Mouse (Mus musculus) testis, postnatal 14 days (tissue): ENCODE data around the gene Clec4b1.
"Not testable (repeated sequence)": the region's sequence is repeated elsewhere in the genome, so short reads cannot be mapped to it uniquely, and the experiment has no call there.

ENCODE experiments used
- DNase-seq: peaks from one replicate; pipeline ENCODE4 v3.0.0; 2021; ENCODE audit warnings: low spot score

The Clec4b1 gene

GRCm38 (mm10) chr6:123049742-123050372 lies at the start of gene Clec4b1:
TSS of gene Clec4b1 (plus strand) at chr6:123049962.
- DNase-seq, result no peak

- not testable (repeated sequence) for DNase-seq
Measured at GRCm38 (mm10) chr6:123004696-123005095, 45.1 kb upstream of the Clec4b1 start.

- no peak for DNase-seq
Measured at GRCm38 (mm10) chr6:123005591-123005990, 44.2 kb upstream of the Clec4b1 start.

- no peak for DNase-seq
Measured at GRCm38 (mm10) chr6:123095125-123095843, 45.5 kb downstream of the Clec4b1 start.

- not testable (repeated sequence) for DNase-seq
Measured at GRCm38 (mm10) chr6:123106128-123106527, 56.4 kb downstream of the Clec4b1 start, which contains the start of gene Clec4a2. TSS of gene Clec4a2 (plus strand) at chr6:123106428.
